Mouse (Mus musculus) liver, postnatal 0 days (tissue): Measurements from ENCODE around the gene Pold4. TPM values are rescaled to one million over a fixed set of nuclear protein-coding genes. Genes with fewer than 3 reads are reported as not detected.

Experiments
- ATAC-seq: fragments of 200-750 bp; cut with Nextera tagmentation; 2 replicates; pipeline ENCODE4 v1.8.0; 2017; ENCODE audit warnings: mild to moderate bottlenecking, moderate library complexity
- DNase-seq: peaks from one replicate; pipeline ENCODE4 v3.0.0-alpha.2; 2016
- H3K27ac ChIP-seq: fragments of 300-500 bp; sonication (generic); 2 replicates; pipeline ENCODE4 v1.5.1; 2014; ENCODE audit warnings: antibody characterized with exemption, moderate library complexity, mild to moderate bottlenecking, low read depth
- H3K27me3 ChIP-seq: fragments of 300-500 bp; sonication (generic); 2 replicates; pipeline ENCODE4 v1.6.1; 2014; ENCODE audit warnings: low read length, control low read depth, mixed read lengths; ENCODE audit not compliant: insufficient read depth
- H3K36me3 ChIP-seq: fragments of 300-500 bp; sonication (generic); replicated peaks from 2 replicates; pipeline ENCODE4 v1.6.1; 2014; ENCODE audit warnings: mild to moderate bottlenecking, control low read depth, low read length, moderate library complexity, mixed read lengths; ENCODE audit not compliant: insufficient read depth
- H3K4me1 ChIP-seq: fragments of 300-500 bp; sonication (generic); 2 replicates; pipeline ENCODE4 v1.6.1; 2014; ENCODE audit warnings: antibody characterized with exemption, mild to moderate bottlenecking, control low read depth; ENCODE audit not compliant: insufficient read depth
- H3K4me2 ChIP-seq: fragments of 300-500 bp; sonication (generic); 2 replicates; pipeline ENCODE4 v1.6.1; 2014; ENCODE audit warnings: low read depth, mild to moderate bottlenecking, low read length, moderate library complexity, mixed read lengths
- H3K4me3 ChIP-seq: fragments of 300-500 bp; sonication (generic); 2 replicates; pipeline ENCODE4 v1.5.1; 2014; ENCODE audit warnings: low read depth, low read length
- H3K9ac ChIP-seq: fragments of 300-500 bp; sonication (generic); replicated peaks from 2 replicates; pipeline ENCODE4 v1.6.1; 2014; ENCODE audit warnings: mild to moderate bottlenecking, moderate library complexity
- H3K9me3 ChIP-seq: fragments of 300-500 bp; sonication (generic); 2 replicates; pipeline ENCODE4 v1.6.1; 2016; ENCODE audit warnings: mild to moderate bottlenecking, control low read depth, low read length, mixed read lengths
- CTCF ChIP-seq: sonication (generic); IDR thresholded peaks from 2 replicates; pipeline ENCODE4 v1.5.1; 2016; ENCODE audit warnings: antibody characterized with exemption, low read depth
- EP300 ChIP-seq: IDR thresholded peaks from 2 replicates; pipeline ENCODE4 v1.6.1; 2016; ENCODE audit warnings: antibody characterized with exemption, low read depth, mild to moderate bottlenecking
- WGBS: fragments of 180-500 bp; shearing (Covaris S2); extraction: QIAGEN DNeasy Blood & Tissue Kit; methylation state at CpG from one replicate; pipeline ENCODE4 v1.1.7; 2014; ENCODE audit not compliant: insufficient replicate concordance; 5-methylcytosine and 5-hydroxymethylcytosine counted together
- polyA plus RNA-seq: library from polyadenylated mRNA; unstranded; fragments of >200 nt; fragmentation: Nextera tagmentation; extraction: Ambion mirVana; gene quantifications from 2 replicates; pipeline ENCODE4 v1.2.1, GENCODE M21; 2015

The Pold4 gene
- polyA plus RNA-seq, 1 experiment from 2014 or later = 31.1 TPM

DNA sequence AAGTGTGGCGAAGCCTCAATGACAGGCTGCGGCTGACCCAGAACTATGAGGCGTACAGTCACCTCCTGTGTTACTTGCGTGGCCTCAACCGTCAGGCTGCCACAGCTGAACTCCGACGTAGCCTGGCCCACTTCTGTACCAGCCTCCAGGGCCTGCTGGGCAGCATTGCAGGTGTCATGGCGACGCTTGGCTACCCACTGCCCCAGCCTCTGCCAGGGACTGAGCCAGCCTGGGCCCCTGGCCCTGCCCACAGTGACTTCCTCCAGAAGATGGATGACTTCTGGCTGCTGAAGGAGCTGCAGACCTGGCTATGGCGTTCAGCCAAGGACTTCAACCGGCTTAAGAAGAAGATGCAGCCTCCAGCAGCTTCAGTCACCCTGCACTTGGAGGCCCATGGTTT is 9.5 kb upstream of the Pold4 start:
- WGBS = 42% methylated on average over 11 of the region's 11 CpGs
- H3K9ac ChIP-seq = no peak overlapping the region
- TF ChIP-seq EP300 (no peak), CTCF (no peak)
- no peaks in the 10 kb centered on the region; the same call in 1 of the 2 replicates for H3K36me3 ChIP-seq
- H3K9me3 ChIP-seq = no peaks in the 10 kb centered on the region
- H3K4me2 ChIP-seq = no peak overlapping the region
- DNase-seq (no peak), ATAC-seq (peak; percentile 56)
- H3K4me3 ChIP-seq = no peak overlapping the region
- peaks cover 35% of the 10 kb centered on the region for H3K4me1 ChIP-seq
- H3K27me3 ChIP-seq = peaks cover 3% of the 10 kb centered on the region; the same call in 1 of the 2 replicates
- H3K27ac ChIP-seq = peak overlapping the region; percentile 80

DNA sequence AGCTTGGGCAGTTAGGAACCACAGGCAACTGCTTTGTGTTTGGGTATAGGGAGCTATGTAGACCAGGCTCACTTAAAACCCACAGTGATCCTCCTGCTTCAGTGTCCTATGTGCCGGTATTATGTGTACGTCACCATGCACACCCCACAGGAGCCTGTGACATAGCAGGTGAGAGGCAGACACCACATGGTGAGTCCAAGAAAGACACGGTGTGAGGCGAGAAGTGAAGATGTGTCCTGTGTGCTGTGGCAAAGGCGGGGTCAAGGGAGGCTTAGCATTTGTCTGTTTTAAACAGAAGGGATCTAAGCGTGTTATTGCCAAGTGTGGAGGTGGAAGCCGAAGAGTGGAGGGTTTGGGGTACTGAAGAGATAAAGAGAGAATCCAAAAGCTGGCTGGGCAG is 4.9 kb upstream of the Pold4 start:
- ATAC-seq (no peak), DNase-seq (no peak)
- Histone ChIP-seq H3K27ac (no peak overlapping the region), H3K9ac (no peak overlapping the region), H3K9me3 (no peaks in the 10 kb centered on the region), H3K36me3 (no peaks in the 10 kb centered on the region; the same call in 1 of the 2 replicates), H3K4me3 (no peak overlapping the region), H3K4me1 (peaks cover 31% of the 10 kb centered on the region), H3K4me2 (no peak overlapping the region), H3K27me3 (no peaks in the 10 kb centered on the region)
- 58% methylated on average over 7 of the region's 7 CpGs for WGBS
- TF ChIP-seq EP300 (no peak), CTCF (no peak)

DNA sequence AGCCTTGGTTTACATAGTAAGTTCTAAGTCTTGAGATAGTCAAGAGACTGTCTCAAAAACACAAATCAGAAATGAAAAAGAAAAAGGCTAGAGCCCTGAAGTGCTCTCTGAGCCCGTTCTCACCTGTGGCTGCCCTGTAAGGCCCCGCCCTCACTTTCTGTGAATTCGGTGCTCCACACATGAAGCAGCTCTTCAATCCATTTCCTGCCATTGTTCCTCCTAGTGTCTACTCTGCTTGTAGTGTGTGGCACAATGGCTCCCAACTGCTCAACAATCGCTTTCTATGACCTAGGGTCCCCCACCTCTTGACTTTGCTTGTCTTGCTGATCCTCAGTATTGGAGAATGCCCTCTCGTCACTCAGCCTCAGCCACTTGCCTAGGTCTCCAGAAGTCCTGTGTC is 4.3 kb upstream of the Pold4 start:
- no peaks in the 10 kb centered on the region; the same call in 1 of the 2 replicates for H3K36me3 ChIP-seq
- WGBS = 49% methylated on average over 5 of the region's 5 CpGs
- no peaks in the 10 kb centered on the region for H3K9me3 ChIP-seq
- no peak overlapping the region for H3K4me3 ChIP-seq
- H3K4me2 ChIP-seq = no peak overlapping the region
- no peaks in the 10 kb centered on the region for H3K27me3 ChIP-seq
- DNase-seq = no peak
- no peak for TF ChIP-seq CTCF
- H3K27ac ChIP-seq = no peak overlapping the region
- no peak overlapping the region for H3K9ac ChIP-seq
- no peak for ATAC-seq
- peaks cover 29% of the 10 kb centered on the region for H3K4me1 ChIP-seq

DNA sequence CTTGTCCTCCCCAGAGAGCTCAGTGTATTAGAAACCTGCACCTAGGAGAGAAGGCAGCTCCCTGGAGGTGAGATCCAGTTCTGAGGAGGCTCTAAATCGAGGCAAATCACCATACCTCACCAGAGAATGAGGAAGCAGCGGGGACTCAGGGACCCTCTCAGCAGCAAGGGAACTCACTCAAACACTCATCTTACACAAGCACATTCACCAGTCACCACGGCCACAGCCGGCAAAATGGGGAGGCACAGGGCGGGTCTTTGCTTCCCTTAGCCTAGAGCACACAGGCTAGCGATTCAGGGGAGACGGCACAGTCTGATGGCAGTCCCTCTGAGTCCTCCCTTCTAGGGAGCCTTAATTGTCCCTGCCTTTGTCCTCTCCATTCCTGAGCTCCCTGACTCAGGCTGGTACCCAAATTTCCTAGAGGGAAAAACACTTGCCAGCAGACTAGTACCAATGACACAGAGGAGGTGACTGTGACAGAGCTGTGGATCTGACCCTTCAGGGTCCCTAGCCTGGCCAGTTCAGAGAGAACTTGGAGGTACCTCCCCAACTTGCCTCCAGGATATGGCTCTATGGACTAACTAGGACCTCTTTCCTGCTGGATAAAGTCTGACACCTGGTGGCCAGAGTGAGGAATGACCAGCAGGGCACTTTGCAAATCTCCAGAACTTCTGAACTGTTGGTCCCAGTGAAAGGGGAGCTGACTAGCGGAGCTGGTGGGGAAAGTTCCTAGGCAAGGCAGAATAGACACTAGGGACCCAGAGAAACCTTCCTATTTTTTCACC is 3.6 kb upstream of the Pold4 start:
- Histone ChIP-seq H3K27me3 (no peaks in the 10 kb centered on the region), H3K4me1 (peaks cover 33% of the 10 kb centered on the region), H3K27ac (no peak overlapping the region), H3K36me3 (no peaks in the 10 kb centered on the region), H3K9ac (no peak overlapping the region), H3K9me3 (no peaks in the 10 kb centered on the region), H3K4me3 (no peak overlapping the region), H3K4me2 (no peak overlapping the region)
- ATAC-seq = peak; percentile 10; the same call in 1 of the 2 replicates
- DNase-seq = peak; percentile 75
- peak; percentile 99 for TF ChIP-seq CTCF
- TF ChIP-seq EP300 = no peak
- WGBS = 8% methylated on average over 8 of the region's 8 CpGs

DNA sequence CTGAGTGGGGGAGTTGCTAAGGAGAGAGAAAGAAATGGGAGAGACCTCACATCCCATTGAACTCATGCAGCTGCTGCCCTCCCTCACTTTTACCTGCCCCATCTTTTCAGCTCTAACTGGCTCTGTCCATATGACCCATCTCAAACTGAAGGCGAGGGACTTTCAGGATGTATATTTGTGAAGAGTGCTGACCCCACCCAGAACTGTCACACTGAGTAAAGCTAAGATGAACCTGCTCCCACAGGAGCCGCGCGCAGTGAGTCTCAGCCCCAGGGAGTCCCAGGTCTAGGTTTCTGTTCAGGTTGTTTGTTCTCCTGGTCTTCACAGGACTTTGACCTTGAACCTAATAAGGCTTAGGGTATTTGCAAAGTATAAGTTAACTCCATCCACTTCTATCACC is 2.8 kb upstream of the Pold4 start:
- DNase-seq (no peak), ATAC-seq (no peak)
- Histone ChIP-seq H3K4me1 (peaks cover 35% of the 10 kb centered on the region), H3K9ac (no peak overlapping the region), H3K36me3 (no peaks in the 10 kb centered on the region), H3K27ac (no peak overlapping the region), H3K9me3 (no peaks in the 10 kb centered on the region), H3K4me3 (no peak overlapping the region), H3K4me2 (no peak overlapping the region), H3K27me3 (no peaks in the 10 kb centered on the region)
- WGBS = 75% methylated on average over 4 of the region's 4 CpGs
- TF ChIP-seq EP300 (no peak), CTCF (no peak)

DNA sequence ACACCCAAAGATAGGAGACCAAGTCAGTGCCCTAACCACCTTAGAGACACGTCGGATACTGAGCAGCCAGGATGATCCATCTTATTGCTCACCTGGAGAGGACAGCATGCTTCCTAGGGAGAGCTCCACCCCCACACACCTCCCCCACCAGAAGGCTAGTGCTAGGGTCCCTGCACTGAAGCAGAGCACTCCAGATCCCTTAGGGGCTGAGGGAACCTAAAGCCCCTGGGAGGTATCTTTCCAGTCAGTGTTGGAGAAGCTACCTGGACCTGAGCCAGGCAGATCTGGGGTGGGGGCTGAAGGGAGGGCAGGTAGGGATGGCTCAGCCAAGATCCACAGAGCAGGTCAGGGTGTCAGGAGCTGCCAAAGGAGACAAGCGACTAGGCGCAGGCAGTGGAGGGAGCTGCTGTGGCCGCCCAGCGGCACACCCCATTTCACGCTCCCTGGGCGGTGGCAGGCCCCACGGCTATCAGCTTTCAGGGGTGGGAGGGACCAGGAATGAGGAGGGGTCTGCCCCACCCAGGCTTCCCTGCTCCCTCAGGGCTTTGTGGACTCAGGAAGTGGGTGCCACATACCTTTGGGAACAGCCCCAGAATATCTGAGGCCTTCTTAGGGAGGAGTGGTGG is 2.1 kb upstream of the Pold4 start:
- TF ChIP-seq EP300 (no peak), CTCF (no peak)
- H3K36me3 ChIP-seq = no peaks in the 10 kb centered on the region
- no peak overlapping the region for H3K4me3 ChIP-seq
- no peak overlapping the region for H3K9ac ChIP-seq
- ATAC-seq (no peak), DNase-seq (no peak)
- 61% methylated on average over 9 of the region's 9 CpGs for WGBS
- H3K9me3 ChIP-seq = no peaks in the 10 kb centered on the region
- no peak overlapping the region for H3K4me2 ChIP-seq
- no peaks in the 10 kb centered on the region for H3K27me3 ChIP-seq
- peaks cover 35% of the 10 kb centered on the region for H3K4me1 ChIP-seq
- no peak overlapping the region for H3K27ac ChIP-seq
